11 mouse cellular contexts compared by ENCODE assay signal in the genomic region with DNA sequence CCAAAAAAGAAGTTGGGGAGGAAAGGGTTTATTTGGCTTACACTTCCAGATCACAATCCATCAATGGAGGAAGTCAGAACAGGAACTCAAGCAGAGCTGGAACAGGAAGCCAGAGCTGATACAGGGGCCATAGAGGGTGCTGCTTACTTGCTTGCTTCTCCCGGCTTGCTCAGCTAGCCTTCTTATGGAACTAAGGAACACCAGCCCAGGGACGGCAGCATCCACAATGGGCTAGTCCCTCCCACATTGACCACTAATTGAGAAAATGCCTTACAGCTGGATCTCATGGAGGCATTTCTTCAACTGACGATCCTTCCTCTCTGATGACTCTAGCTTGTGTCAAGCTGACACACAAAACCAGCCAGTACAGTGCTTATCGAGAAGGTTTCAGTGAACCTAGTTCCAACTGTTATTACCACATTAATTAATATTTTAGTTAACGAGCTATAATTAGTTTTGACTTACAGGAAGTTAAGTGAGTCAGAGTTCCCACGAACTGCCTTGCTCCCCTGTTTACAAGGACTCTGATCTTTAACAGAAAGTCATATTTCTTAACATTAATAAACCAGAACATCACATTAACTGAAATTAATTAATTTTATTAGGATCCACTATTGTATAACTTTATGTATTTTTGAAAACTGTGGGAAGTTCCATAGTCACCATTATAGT.
DNase-seq lines count a peak whose midpoint lies in the region; ATAC-seq and TF ChIP-seq lines count a peak whose summit lies in the region.
"Had no signal": no experiment of that assay in that cellular context is flagged by ENCODE, and none has a peak within 500 bp of the region (broad histone marks: within the 10 kb centered on the region; RNA-seq: fewer than 3 reads in every experiment).

No protein-coding gene starts in this region.

- H3K9me3 ChIP-seq in neural tube, embryonic 15.5 days (replicated peaks), result no peaks in the 10 kb centered on the region
- H3K9me3 ChIP-seq in liver, embryonic 16.5 days (replicated peaks; ENCODE audit: control insufficient read depth, low read length), result no peaks in the 10 kb centered on the region
- no peaks in the 10 kb centered on the region for H3K9me3 ChIP-seq in forebrain, embryonic 14.5 days (replicated peaks; ENCODE audit: control insufficient read depth, low read length)
- H3K9me3 ChIP-seq: midbrain, embryonic 12.5 days had no signal

- WGBS in neural tube, embryonic 15.5 days, result 60% methylated on average over 6 of the region's 6 CpGs
- WGBS in liver, embryonic 16.5 days (ENCODE audit: insufficient replicate concordance), result 40% methylated on average over 6 of the region's 6 CpGs
- 35% methylated on average over 6 of the region's 6 CpGs for WGBS in forebrain, embryonic 14.5 days

- no peak overlapping the region for H3K27ac ChIP-seq in neural tube, embryonic 15.5 days (replicated peaks)
- no peak overlapping the region for H3K27ac ChIP-seq in liver, embryonic 16.5 days (ENCODE audit: low read length)
- no peak overlapping the region for H3K27ac ChIP-seq in layer of hippocampus, adult 2 months
- H3K27ac ChIP-seq in forebrain, embryonic 14.5 days (ENCODE audit: low read depth, low read length), result no peak overlapping the region
- H3K27ac ChIP-seq: midbrain, embryonic 12.5 days had no signal

- no peaks in the 10 kb centered on the region for H3K4me1 ChIP-seq in neural tube, embryonic 15.5 days
- no peaks in the 10 kb centered on the region for H3K4me1 ChIP-seq in liver, embryonic 16.5 days (ENCODE audit: control insufficient read depth, low read depth, low read length)
- H3K4me1 ChIP-seq in forebrain, embryonic 14.5 days (ENCODE audit: control insufficient read depth, insufficient read depth, low read length), result no peaks in the 10 kb centered on the region
- H3K4me1 ChIP-seq: midbrain, embryonic 12.5 days had no signal

- no peak overlapping the region for H3K4me3 ChIP-seq in neural tube, embryonic 15.5 days (replicated peaks)
- no peak overlapping the region for H3K4me3 ChIP-seq in liver, embryonic 16.5 days (ENCODE audit: low read depth, low read length)
- no peak overlapping the region for H3K4me3 ChIP-seq in layer of hippocampus, adult 2 months
- no peak overlapping the region for H3K4me3 ChIP-seq in forebrain, embryonic 14.5 days (ENCODE audit: low read depth, low read length)
- H3K4me3 ChIP-seq: midbrain, embryonic 12.5 days had no signal

- H3K36me3 ChIP-seq in neural tube, embryonic 15.5 days, result no peaks in the 10 kb centered on the region
- H3K36me3 ChIP-seq in liver, embryonic 16.5 days (ENCODE audit: control insufficient read depth, insufficient read depth), result no peaks in the 10 kb centered on the region
- no peaks in the 10 kb centered on the region for H3K36me3 ChIP-seq in forebrain, embryonic 14.5 days (ENCODE audit: control insufficient read depth, insufficient read depth, low read length)
- H3K36me3 ChIP-seq: midbrain, embryonic 12.5 days had no signal

- peak; percentile 7 to 42 for DNase-seq in adrenal gland, adult (ENCODE audit: inconsistent age in 2 of 2, low spot score in 1 of 2)
- DNase-seq in adrenal gland, adult 2 months, result no peak
- peak; percentile 29 for DNase-seq in neural tube, embryonic 10.5 days (ENCODE audit: extremely low spot score, low spot score)
- no peak for DNase-seq in layer of hippocampus, adult 2 months (ENCODE audit: low spot score in 2 of 2)
- no peak for DNase-seq in forebrain, embryonic 14.5 days (ENCODE audit: low spot score)
- DNase-seq: cerebellum, postnatal 14 days had no signal

- no peak overlapping the region for H3K4me2 ChIP-seq in neural tube, embryonic 15.5 days
- H3K4me2 ChIP-seq in liver, embryonic 16.5 days (ENCODE audit: low read depth, low read length), result no peak overlapping the region
- no peak overlapping the region for H3K4me2 ChIP-seq in forebrain, embryonic 14.5 days (ENCODE audit: low read length)
- H3K4me2 ChIP-seq: midbrain, embryonic 12.5 days had no signal

- ATAC-seq in neural tube, embryonic 15.5 days (ENCODE audit: low FRiP score), result no peak
- peak; percentile 41; the same call in 1 of the 2 replicates for ATAC-seq in liver, embryonic 16.5 days (ENCODE audit: low read depth)
- no peak for ATAC-seq in megakaryocyte-erythroid progenitor cell, adult 5-6 weeks (replicated peaks; ENCODE audit: low FRiP score, low TSS enrichment, poor library complexity, severe bottlenecking)
- no peak for ATAC-seq in forebrain, embryonic 14.5 days
- ATAC-seq: Patski had no signal

- no peak overlapping the region for H3K9ac ChIP-seq in neural tube, embryonic 15.5 days (replicated peaks)
- no peak overlapping the region for H3K9ac ChIP-seq in liver, embryonic 16.5 days (ENCODE audit: low read depth, low read length)
- no peak overlapping the region for H3K9ac ChIP-seq in forebrain, embryonic 14.5 days (ENCODE audit: low read length)
- H3K9ac ChIP-seq: midbrain, embryonic 12.5 days had no signal

- no peaks in the 10 kb centered on the region for H3K27me3 ChIP-seq in neural tube, embryonic 15.5 days (replicated peaks)
- H3K27me3 ChIP-seq in liver, embryonic 16.5 days (ENCODE audit: control insufficient read depth, insufficient read depth, low read depth, low read length), result no peaks in the 10 kb centered on the region
- H3K27me3 ChIP-seq in forebrain, embryonic 14.5 days (replicated peaks; ENCODE audit: control insufficient read depth, insufficient read depth, low read length), result no peaks in the 10 kb centered on the region
- H3K27me3 ChIP-seq: midbrain, embryonic 12.5 days had no signal

- TF ChIP-seq CTCF in layer of hippocampus, adult 2 months (conservative IDR thresholded peaks at IDR 0.05), result no peak

Comparison
In these comparisons a context has a peak if more than half of its experiments do, and no peak if none do; other contexts are left out.
1. DNase-seq: peak in adrenal gland, adult (2 of 2) and neural tube, embryonic 10.5 days (single experiment); none in adrenal gland, adult 2 months (single experiment), layer of hippocampus, adult 2 months (0 of 2) and forebrain, embryonic 14.5 days (single experiment).